Mouse (Mus musculus): ENCODE measurements around the gene Tmcc3.

Gene Tmcc3

DNA sequence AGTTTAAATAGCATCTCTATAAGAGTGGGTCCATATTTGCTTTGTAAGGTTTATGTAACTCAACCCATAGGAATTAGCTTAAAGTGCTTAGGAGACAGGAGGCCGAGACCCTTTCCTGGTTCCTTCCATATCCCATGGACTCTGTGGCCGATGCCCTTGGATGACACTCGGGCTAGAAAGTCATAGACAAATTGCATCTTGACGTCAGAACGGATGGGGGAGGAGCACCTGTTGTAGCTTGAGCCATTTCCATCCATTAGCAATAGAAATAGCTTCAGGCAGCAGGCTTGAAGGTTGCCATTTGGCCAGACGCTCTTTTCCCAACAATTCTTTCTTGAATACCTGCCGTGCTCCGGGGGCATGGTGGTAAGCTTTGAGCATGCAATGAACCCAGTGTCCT is 150.1 kb downstream of the Tmcc3 start:
- H3K36me3 ChIP-seq (ENCODE audit: insufficient read depth, low read length), result no peaks in the 10 kb centered on the region
- peaks cover 4% of the 10 kb centered on the region; the same call in 1 of the 2 replicates for H3K27me3 ChIP-seq (ENCODE audit: insufficient read depth, low read length)
- H3K9me3 ChIP-seq (ENCODE audit: low read length), result 0 out of 2 replicates have a peak, but pooled peaks cover 3% of the 10 kb centered on the region
- no peak overlapping the region for H3K4me3 ChIP-seq (replicated peaks; ENCODE audit: low read length)
- no peak for TF ChIP-seq CTCF (conservative IDR thresholded peaks at IDR 0.05; ENCODE audit: low read length)
- TF ChIP-seq POU5F1 (IDR thresholded peaks at IDR 0.05; ENCODE audit: borderline replicate concordance, low read length), result no peak
- no peak for TF ChIP-seq NANOG (IDR thresholded peaks at IDR 0.05; ENCODE audit: borderline replicate concordance, low read length)
- no peaks in the 10 kb centered on the region for H3K4me1 ChIP-seq (replicated peaks; ENCODE audit: low read depth, low read length)

DNA sequence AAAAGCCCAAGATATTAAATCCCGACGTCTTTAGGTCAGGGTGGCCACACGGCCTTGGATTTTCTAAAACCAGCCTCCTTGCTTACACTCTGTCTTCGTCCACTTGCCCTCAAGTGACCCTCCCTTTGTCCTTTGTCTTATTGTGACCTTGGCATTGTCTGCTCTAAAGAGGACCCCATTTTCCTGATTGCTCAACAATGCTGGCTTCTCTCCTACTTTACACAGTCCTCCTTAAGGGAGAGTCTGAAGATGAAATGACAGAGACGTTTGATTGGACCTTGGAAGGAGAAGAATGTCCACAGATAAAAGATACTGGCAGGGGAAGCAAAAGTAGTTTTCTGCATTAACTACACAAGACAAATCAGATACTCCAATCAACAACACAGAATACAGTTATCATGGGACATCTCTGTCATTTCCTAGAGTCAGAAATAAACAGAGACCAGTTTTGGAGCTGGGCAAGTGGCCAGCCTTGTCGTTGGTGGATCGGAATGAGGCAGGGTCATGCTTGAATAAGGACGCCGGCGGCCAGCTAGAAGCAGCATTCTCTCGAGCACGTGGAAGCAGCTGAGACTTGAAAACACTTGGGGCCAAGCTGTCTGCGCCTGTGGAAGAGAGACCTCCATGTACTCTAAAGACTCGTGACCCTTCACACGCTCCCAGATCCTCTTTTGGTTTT is 150.8 kb downstream of the Tmcc3 start:
- Histone ChIP-seq H3K27me3 (ENCODE audit: insufficient read depth, low read length) (peaks cover 4% of the 10 kb centered on the region; the same call in 1 of the 2 replicates), H3K36me3 (ENCODE audit: insufficient read depth, low read length) (no peaks in the 10 kb centered on the region), H3K4me3 (replicated peaks; ENCODE audit: low read length) (no peak overlapping the region), H3K4me1 (replicated peaks; ENCODE audit: low read depth, low read length) (no peaks in the 10 kb centered on the region), H3K9me3 (ENCODE audit: low read length) (0 out of 2 replicates have a peak, but pooled peaks cover 3% of the 10 kb centered on the region)
- TF ChIP-seq NANOG (IDR thresholded peaks at IDR 0.05; ENCODE audit: borderline replicate concordance, low read length), result no peak
- TF ChIP-seq POU5F1 (IDR thresholded peaks at IDR 0.05; ENCODE audit: borderline replicate concordance, low read length), result no peak
- no peak for TF ChIP-seq CTCF (conservative IDR thresholded peaks at IDR 0.05; ENCODE audit: low read length)

GRCm38 (mm10) chr10:94463410-94463809 is 151.7 kb downstream of the Tmcc3 start:
- Histone ChIP-seq H3K36me3 (ENCODE audit: insufficient read depth, low read length) (no peaks in the 10 kb centered on the region), H3K4me3 (replicated peaks; ENCODE audit: low read length) (no peak overlapping the region), H3K27me3 (ENCODE audit: insufficient read depth, low read length) (peaks cover 4% of the 10 kb centered on the region; the same call in 1 of the 2 replicates), H3K4me1 (replicated peaks; ENCODE audit: low read depth, low read length) (no peaks in the 10 kb centered on the region), H3K9me3 (ENCODE audit: low read length) (0 out of 2 replicates have a peak, but pooled peaks cover 3% of the 10 kb centered on the region)
- TF ChIP-seq CTCF (conservative IDR thresholded peaks at IDR 0.05; ENCODE audit: low read length) (no peak), NANOG (IDR thresholded peaks at IDR 0.05; ENCODE audit: borderline replicate concordance, low read length) (no peak), POU5F1 (IDR thresholded peaks at IDR 0.05; ENCODE audit: borderline replicate concordance, low read length) (no peak)

DNA sequence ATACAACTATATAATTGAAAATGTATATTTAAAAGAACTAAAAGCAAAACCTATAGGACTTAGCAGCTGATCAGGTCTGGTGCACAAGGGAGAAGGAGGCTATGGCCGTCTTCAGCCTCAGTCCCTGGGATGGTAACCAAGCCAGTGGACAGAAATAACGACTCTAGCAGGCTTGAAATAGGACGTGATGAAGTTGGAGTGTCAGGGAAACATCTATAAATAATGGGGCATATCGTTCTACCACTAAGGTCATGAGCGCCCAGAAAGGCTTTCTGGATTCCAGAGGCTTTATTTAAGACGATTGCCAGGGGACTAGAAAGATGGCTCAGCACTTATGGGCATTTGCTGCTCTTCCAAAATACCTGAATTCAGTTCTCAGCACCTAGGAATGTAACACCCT is 153.9 kb downstream of the Tmcc3 start:
- Histone ChIP-seq H3K4me1 (replicated peaks; ENCODE audit: low read depth, low read length) (no peaks in the 10 kb centered on the region), H3K4me3 (replicated peaks; ENCODE audit: low read length) (no peak overlapping the region), H3K27me3 (ENCODE audit: insufficient read depth, low read length) (peaks cover 4% of the 10 kb centered on the region; the same call in 1 of the 2 replicates), H3K36me3 (ENCODE audit: insufficient read depth, low read length) (no peaks in the 10 kb centered on the region), H3K9me3 (ENCODE audit: low read length) (0 out of 2 replicates have a peak, but pooled peaks cover 3% of the 10 kb centered on the region)
- TF ChIP-seq NANOG (IDR thresholded peaks at IDR 0.05; ENCODE audit: borderline replicate concordance, low read length), result no peak
- TF ChIP-seq CTCF (conservative IDR thresholded peaks at IDR 0.05; ENCODE audit: low read length), result no peak
- no peak for TF ChIP-seq POU5F1 (IDR thresholded peaks at IDR 0.05; ENCODE audit: borderline replicate concordance, low read length)

DNA sequence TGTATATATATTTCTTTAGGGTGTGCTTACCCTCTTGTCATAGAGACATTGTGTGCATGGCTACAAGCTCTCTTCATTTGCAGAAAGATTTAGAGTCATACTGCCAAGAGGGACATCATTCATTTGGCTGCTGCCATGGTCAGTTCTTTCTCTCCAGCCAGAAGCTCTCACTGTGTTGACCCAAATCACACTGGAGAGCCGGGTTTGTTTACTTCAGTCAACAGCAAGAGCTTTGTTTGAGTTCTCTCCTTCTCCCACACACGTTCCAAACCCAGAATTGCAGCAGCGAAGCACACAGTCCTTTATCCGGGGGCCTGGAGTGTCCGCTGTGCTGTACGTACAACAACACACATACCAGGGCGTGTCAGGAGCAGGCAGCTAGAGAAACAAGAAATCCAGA is 154.6 kb downstream of the Tmcc3 start:
- H3K36me3 ChIP-seq (ENCODE audit: insufficient read depth, low read length), result no peaks in the 10 kb centered on the region
- peaks cover 4% of the 10 kb centered on the region; the same call in 1 of the 2 replicates for H3K27me3 ChIP-seq (ENCODE audit: insufficient read depth, low read length)
- TF ChIP-seq CTCF (conservative IDR thresholded peaks at IDR 0.05; ENCODE audit: low read length) (no peak), POU5F1 (IDR thresholded peaks at IDR 0.05; ENCODE audit: borderline replicate concordance, low read length) (no peak), NANOG (IDR thresholded peaks at IDR 0.05; ENCODE audit: borderline replicate concordance, low read length) (no peak)
- H3K9me3 ChIP-seq (ENCODE audit: low read length), result 0 out of 2 replicates have a peak, but pooled peaks cover under 1% of the 10 kb centered on the region
- H3K4me1 ChIP-seq (replicated peaks; ENCODE audit: low read depth, low read length), result no peaks in the 10 kb centered on the region
- no peak overlapping the region for H3K4me3 ChIP-seq (replicated peaks; ENCODE audit: low read length)

DNA sequence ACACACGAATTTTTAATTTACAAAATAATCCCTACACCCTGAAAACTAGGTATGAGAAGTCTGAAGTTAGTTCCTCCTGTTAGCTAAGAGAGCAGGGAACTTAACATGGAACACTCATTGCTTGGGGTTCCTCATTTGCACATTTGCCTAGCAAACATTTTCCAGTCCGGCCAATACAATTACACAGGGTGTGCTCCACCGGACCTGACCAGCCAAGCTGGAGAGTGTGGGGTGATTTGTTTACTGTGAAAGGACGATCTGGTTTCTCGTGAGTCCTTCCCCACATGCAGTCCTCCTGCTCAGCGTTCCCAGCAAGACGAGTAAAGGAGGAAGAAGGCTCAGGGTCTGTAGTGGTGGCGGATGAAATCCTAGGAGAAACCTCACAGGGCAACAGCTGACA is 159.7 kb downstream of the Tmcc3 start:
- Histone ChIP-seq H3K4me1 (replicated peaks; ENCODE audit: low read depth, low read length) (no peaks in the 10 kb centered on the region), H3K4me3 (replicated peaks; ENCODE audit: low read length) (no peak overlapping the region), H3K9me3 (ENCODE audit: low read length) (no peaks in the 10 kb centered on the region), H3K36me3 (ENCODE audit: insufficient read depth, low read length) (no peaks in the 10 kb centered on the region), H3K27me3 (ENCODE audit: insufficient read depth, low read length) (0 out of 2 replicates have a peak, but pooled peaks cover 8% of the 10 kb centered on the region)
- no peak for TF ChIP-seq NANOG (IDR thresholded peaks at IDR 0.05; ENCODE audit: borderline replicate concordance, low read length)
- no peak for TF ChIP-seq CTCF (conservative IDR thresholded peaks at IDR 0.05; ENCODE audit: low read length)
- no peak for TF ChIP-seq POU5F1 (IDR thresholded peaks at IDR 0.05; ENCODE audit: borderline replicate concordance, low read length)

DNA sequence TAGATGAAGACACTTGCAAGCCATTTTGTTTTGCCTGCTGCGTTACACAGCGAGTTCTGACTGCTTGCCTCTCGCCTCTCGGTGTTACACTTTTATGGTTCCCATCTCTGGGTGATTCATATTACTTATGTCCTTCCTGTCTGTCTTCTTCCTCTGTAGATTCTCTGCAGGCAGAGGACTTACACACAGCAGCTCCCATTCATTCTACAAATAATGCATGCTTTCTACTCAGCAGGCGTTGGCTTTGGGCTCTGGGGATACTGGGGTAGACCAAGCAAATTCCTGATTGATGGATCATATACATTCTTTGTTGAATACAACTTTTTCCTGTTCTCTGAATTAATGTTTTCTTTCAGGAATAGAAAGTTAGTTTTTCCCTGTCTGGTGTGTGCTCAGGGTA is 161.8 kb downstream of the Tmcc3 start:
- Histone ChIP-seq H3K9me3 (ENCODE audit: low read length) (no peaks in the 10 kb centered on the region), H3K27me3 (ENCODE audit: insufficient read depth, low read length) (0 out of 2 replicates have a peak, but pooled peaks cover 6% of the 10 kb centered on the region), H3K36me3 (ENCODE audit: insufficient read depth, low read length) (no peaks in the 10 kb centered on the region), H3K4me3 (replicated peaks; ENCODE audit: low read length) (no peak overlapping the region), H3K4me1 (replicated peaks; ENCODE audit: low read depth, low read length) (no peaks in the 10 kb centered on the region)
- no peak for TF ChIP-seq NANOG (IDR thresholded peaks at IDR 0.05; ENCODE audit: borderline replicate concordance, low read length)
- TF ChIP-seq CTCF (conservative IDR thresholded peaks at IDR 0.05; ENCODE audit: low read length), result no peak
- TF ChIP-seq POU5F1 (IDR thresholded peaks at IDR 0.05; ENCODE audit: borderline replicate concordance, low read length), result no peak

DNA sequence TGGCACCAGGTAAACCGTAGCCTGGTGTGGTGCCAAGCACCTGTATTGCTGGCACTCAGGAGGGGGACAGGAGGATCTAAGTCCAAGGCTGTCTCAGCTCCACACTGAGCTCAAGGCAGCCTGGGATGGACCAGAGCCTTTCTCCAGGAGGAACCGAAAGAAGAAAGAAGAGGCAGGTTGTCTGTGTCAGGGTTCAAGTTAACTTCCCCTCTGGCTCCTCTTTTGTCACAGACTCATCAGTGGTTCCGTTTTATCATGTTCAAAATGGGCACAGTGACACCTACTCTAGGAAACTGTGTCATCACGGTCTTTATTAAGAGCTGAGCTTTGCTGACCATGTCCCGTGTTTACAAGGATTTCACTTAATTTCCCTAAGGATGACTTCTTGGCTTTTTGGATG is 162.4 kb downstream of the Tmcc3 start:
- Histone ChIP-seq H3K4me1 (replicated peaks; ENCODE audit: low read depth, low read length) (no peaks in the 10 kb centered on the region), H3K4me3 (replicated peaks; ENCODE audit: low read length) (no peak overlapping the region), H3K36me3 (ENCODE audit: insufficient read depth, low read length) (no peaks in the 10 kb centered on the region), H3K9me3 (ENCODE audit: low read length) (no peaks in the 10 kb centered on the region), H3K27me3 (ENCODE audit: insufficient read depth, low read length) (0 out of 2 replicates have a peak, but pooled peaks cover 6% of the 10 kb centered on the region)
- TF ChIP-seq NANOG (IDR thresholded peaks at IDR 0.05; ENCODE audit: borderline replicate concordance, low read length) (no peak), POU5F1 (IDR thresholded peaks at IDR 0.05; ENCODE audit: borderline replicate concordance, low read length) (no peak), CTCF (conservative IDR thresholded peaks at IDR 0.05; ENCODE audit: low read length) (no peak)
